Mouse (Mus musculus) midbrain, embryonic 10.5 days (tissue): Measurements from ENCODE around the gene Nxpe4. TPM values are rescaled to one million over a fixed set of nuclear protein-coding genes. Genes with fewer than 3 reads are reported as not detected.
A peak's percentile ranks its signal among the peaks of the same experiment; 100 is the strongest.

Experiments used
- DNase-seq: peaks from one replicate; pipeline ENCODE4 v3.0.0-alpha.2; 2017; ENCODE audit warnings: low spot score
- H3K27ac ChIP-seq: fragments of 300-500 bp; sonication (generic); replicated peaks from 2 replicates; pipeline ENCODE4 v1.5.1; 2016; ENCODE audit warnings: mild to moderate bottlenecking
- H3K27me3 ChIP-seq: fragments of 300-500 bp; sonication (generic); 2 replicates; pipeline ENCODE4 v1.6.1; 2016; ENCODE audit warnings: low read depth, mild to moderate bottlenecking; ENCODE audit not compliant: poor library complexity, severe bottlenecking
- H3K36me3 ChIP-seq: fragments of 300-500 bp; sonication (generic); 2 replicates; pipeline ENCODE4 v1.6.1; 2016; ENCODE audit warnings: mild to moderate bottlenecking, moderate library complexity
- H3K4me1 ChIP-seq: fragments of 300-500 bp; sonication (generic); 2 replicates; pipeline ENCODE4 v1.6.1; 2016
- H3K4me3 ChIP-seq: fragments of 300-500 bp; sonication (generic); 2 replicates; pipeline ENCODE4 v1.5.1; 2016; ENCODE audit warnings: mild to moderate bottlenecking, moderate library complexity
- H3K9me3 ChIP-seq: fragments of 300-500 bp; sonication (generic); replicated peaks from 2 replicates; pipeline ENCODE4 v1.6.1; 2016; ENCODE audit warnings: mild to moderate bottlenecking
- WGBS: fragments of 180-500 bp; shearing (Covaris S2); methylation state at CpG from one replicate; pipeline ENCODE4 v1.1.7; 2016; 5-methylcytosine and 5-hydroxymethylcytosine counted together
- polyA plus RNA-seq: library from polyadenylated mRNA; unstranded; fragments of >200 nt; fragmentation: Nextera tagmentation; extraction: Ambion mirVana; gene quantifications from 2 replicates; pipeline ENCODE4 v1.2.1, GENCODE M21; 2016

Nxpe4 gene
- polyA plus RNA-seq, 1 experiment from 2014 or later, result 5.3 TPM

- no peaks in the 10 kb centered on the region for H3K9me3 ChIP-seq
- no peaks in the 10 kb centered on the region for H3K4me1 ChIP-seq
- H3K4me3 ChIP-seq, result no peak overlapping the region
- DNase-seq, result no peak
- H3K27ac ChIP-seq, result no peak overlapping the region
- 90% methylated on average over 7 of the region's 7 CpGs for WGBS
- H3K36me3 ChIP-seq, result no peaks in the 10 kb centered on the region
- no peaks in the 10 kb centered on the region for H3K27me3 ChIP-seq
These were observed 265.4 kb downstream of the Nxpe4 start for GRCm38 (mm10) chr9:48427176-48427575.

- H3K27me3 ChIP-seq, result no peaks in the 10 kb centered on the region
- H3K4me3 ChIP-seq, result no peak overlapping the region
- H3K36me3 ChIP-seq, result no peaks in the 10 kb centered on the region
- no peak for DNase-seq
- H3K4me1 ChIP-seq, result no peaks in the 10 kb centered on the region
- 88% methylated on average over 8 of the region's 8 CpGs for WGBS
- no peaks in the 10 kb centered on the region for H3K9me3 ChIP-seq
- no peak overlapping the region for H3K27ac ChIP-seq
These were observed 270.6 kb downstream of the Nxpe4 start for GRCm38 (mm10) chr9:48432449-48432848.

GRCm38 (mm10) chr9:48443873-48444272 lies 282.1 kb downstream of the Nxpe4 start:
- 74% methylated on average over 1 of the region's 1 CpGs for WGBS
- H3K9me3 ChIP-seq, result no peaks in the 10 kb centered on the region
- DNase-seq, result no peak

GRCm38 (mm10) chr9:48444821-48445220 lies 283.0 kb downstream of the Nxpe4 start:
- H3K9me3 ChIP-seq, result no peaks in the 10 kb centered on the region
- no peak for DNase-seq
- H3K27ac ChIP-seq, result no peak overlapping the region
- 80% methylated on average over 2 of the region's 2 CpGs for WGBS
- no peak overlapping the region for H3K4me3 ChIP-seq
- H3K4me1 ChIP-seq, result no peaks in the 10 kb centered on the region
- H3K36me3 ChIP-seq, result no peaks in the 10 kb centered on the region
- H3K27me3 ChIP-seq, result no peaks in the 10 kb centered on the region

More at GRCm38 (mm10) chr9:48443873-48444272, 282.1 kb downstream of the Nxpe4 start:
- Histone ChIP-seq H3K27ac (no peak overlapping the region), H3K4me3 (no peak overlapping the region), H3K4me1 (no peaks in the 10 kb centered on the region), H3K27me3 (no peaks in the 10 kb centered on the region), H3K36me3 (no peaks in the 10 kb centered on the region)

- Histone ChIP-seq H3K4me1 (no peaks in the 10 kb centered on the region), H3K27ac (no peak overlapping the region), H3K9me3 (no peaks in the 10 kb centered on the region), H3K36me3 (no peaks in the 10 kb centered on the region), H3K27me3 (no peaks in the 10 kb centered on the region), H3K4me3 (no peak overlapping the region)
- peak; percentile 16 for DNase-seq
- 43% methylated on average over 5 of the region's 5 CpGs for WGBS
These were observed 286.0 kb downstream of the Nxpe4 start for GRCm38 (mm10) chr9:48447783-48448209.

Other genes starting within 250 kb of the Nxpe4 start
- gene Nxpe2, start 191.4 kb downstream of the Nxpe4 start, polyA plus RNA-seq, result 0.76 and 0.96 TPM in 2 replicates